Mouse (Mus musculus): ENCODE data around the gene Fhit. TPM values are rescaled to one million over a fixed set of nuclear protein-coding genes. Genes with fewer than 3 reads are reported as not detected.
A peak's percentile ranks its signal among the peaks of the same experiment; 100 is the strongest.

The Fhit gene
- polyA plus RNA-seq, 1 experiment from 2014 or later = 3.3 TPM

DNA sequence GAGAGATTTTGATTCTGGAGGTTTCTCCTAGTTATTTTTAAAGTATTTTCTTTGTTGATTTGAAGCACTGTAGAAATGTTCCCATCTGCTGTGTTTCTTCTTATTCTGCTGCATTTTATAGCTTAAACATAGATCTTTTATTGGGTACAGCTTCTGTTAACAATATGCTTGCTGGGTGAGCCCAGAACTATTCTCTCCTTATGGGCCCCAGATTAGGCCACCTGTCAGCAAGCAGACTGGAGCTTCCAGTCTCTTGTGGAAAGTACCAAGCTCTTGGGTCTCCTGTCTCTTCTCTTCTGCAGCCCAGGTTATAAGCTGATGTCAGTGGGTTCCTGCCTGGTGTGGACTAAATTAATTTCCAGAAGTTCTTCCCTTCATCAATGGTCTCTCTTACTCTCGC lies 1513.4 kb downstream of the Fhit start:
- Histone ChIP-seq H3K4me1 (peaks cover 17% of the 10 kb centered on the region), H3K9me3 (no peaks in the 10 kb centered on the region), H3K27me3 (peaks cover 14% of the 10 kb centered on the region), H3K36me3 (replicated peaks) (no peaks in the 10 kb centered on the region), H3K4me3 (replicated peaks) (no peak overlapping the region), H3K4me2 (no peak overlapping the region), H3K9ac (no peak overlapping the region), H3K27ac (no peak overlapping the region)
- WGBS = 77% methylated on average over 1 of the region's 1 CpGs
- ATAC-seq (ENCODE audit: low FRiP score) = no peak

DNA sequence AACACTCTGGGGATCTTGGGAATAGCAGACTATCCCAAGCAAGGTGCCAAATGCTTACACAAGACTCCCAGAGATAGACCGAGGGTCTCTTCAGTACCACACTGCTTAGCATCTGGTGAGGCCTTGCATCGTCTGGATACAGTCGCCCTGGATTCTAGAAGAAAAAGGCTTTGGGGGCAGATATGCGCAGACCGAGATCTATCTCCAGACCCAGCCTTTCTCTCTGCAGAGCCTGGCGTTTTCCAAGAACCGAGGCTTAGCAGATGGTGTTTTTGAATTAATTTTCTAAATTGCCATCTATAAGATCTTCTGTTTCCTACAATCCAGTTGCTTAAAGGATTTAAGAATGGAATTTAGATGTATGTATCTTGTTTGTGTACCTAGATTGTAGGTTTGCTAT lies 1515.6 kb downstream of the Fhit start:
- Histone ChIP-seq H3K9ac (no peak overlapping the region), H3K4me3 (replicated peaks) (no peak overlapping the region), H3K4me2 (no peak overlapping the region), H3K9me3 (no peaks in the 10 kb centered on the region), H3K36me3 (replicated peaks) (no peaks in the 10 kb centered on the region), H3K4me1 (peaks cover 32% of the 10 kb centered on the region), H3K27me3 (peaks cover 22% of the 10 kb centered on the region), H3K27ac (no peak overlapping the region)
- WGBS = 88% methylated on average over 7 of the region's 7 CpGs
- no peak for ATAC-seq (ENCODE audit: low FRiP score)

DNA sequence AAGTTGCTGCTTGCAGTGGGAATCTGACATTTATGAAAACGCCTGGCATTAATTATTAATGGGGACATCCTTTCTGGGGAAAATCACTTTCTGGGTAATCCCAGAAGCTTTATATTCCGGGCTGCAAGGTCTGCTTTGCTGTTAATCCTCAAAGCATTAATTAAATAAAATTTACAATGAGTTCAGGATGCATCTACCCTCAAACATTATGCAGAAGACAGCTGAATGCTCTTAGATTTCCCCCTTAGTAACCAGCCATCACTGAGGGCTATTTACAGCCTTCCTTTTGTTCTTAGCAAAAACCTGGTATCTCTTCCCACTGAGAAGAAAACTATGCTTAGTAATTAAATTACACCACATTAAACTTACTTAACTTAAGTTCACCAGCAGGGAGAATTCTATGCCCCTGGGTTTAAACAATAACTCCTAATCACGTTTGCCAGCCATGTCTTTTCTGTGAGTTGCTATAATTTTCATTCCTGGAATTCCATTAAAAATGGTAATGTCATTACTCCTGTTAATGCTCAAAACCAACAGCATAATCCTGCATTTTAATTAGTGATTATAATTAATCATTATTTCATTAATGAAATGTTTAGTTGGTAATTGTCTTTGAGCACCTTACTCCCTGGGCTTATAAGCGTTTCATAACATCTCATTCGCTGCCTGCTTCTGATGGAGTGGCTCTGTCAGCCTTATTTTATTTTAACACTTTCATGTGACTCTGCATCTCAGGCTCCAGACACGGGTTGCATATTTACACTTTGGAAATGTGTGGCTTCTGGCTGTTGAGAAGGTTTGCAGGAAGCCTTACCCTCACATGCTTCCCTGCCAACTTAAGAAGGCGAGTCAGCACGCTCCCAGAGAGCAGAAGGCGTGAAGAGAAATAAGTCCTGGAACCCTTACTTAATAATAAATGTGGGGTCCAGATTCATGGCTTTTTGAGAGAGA lies 1517.3 kb downstream of the Fhit start:
- H3K4me3 ChIP-seq (replicated peaks) = no peak overlapping the region
- no peak for ATAC-seq (ENCODE audit: low FRiP score)
- H3K9me3 ChIP-seq = no peaks in the 10 kb centered on the region
- H3K4me1 ChIP-seq = peaks cover 32% of the 10 kb centered on the region
- H3K36me3 ChIP-seq (replicated peaks) = no peaks in the 10 kb centered on the region
- H3K27me3 ChIP-seq = peaks cover 29% of the 10 kb centered on the region
- H3K4me2 ChIP-seq = no peak overlapping the region
- H3K27ac ChIP-seq = no peak overlapping the region
- 28% methylated on average over 9 of the region's 9 CpGs for WGBS
- no peak overlapping the region for H3K9ac ChIP-seq

DNA sequence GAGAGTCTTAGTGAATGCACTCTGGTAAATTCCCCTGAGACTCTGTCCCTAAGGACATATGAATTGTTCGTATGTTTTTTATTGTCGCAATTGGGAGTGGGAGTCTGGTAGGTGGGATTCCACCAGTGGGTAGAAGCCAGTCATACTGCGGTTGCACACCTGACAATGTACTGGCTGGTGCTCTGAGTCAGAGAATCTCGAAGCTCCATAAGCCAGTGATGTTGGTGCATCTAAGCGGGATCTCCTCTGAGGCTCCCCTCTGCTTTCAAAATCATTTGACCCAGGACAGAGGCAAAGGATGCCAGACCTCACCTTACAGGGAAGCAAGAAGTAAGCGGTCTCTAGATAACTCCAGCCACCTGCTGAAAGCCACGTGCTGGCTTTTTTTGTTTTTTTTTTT lies 1518.1 kb downstream of the Fhit start:
- H3K27ac ChIP-seq = no peak overlapping the region
- no peaks in the 10 kb centered on the region for H3K9me3 ChIP-seq
- H3K4me2 ChIP-seq = no peak overlapping the region
- ATAC-seq (ENCODE audit: low FRiP score) = peak; percentile 28; the same call in 1 of the 2 replicates
- H3K27me3 ChIP-seq = peaks cover 35% of the 10 kb centered on the region
- H3K4me3 ChIP-seq (replicated peaks) = no peak overlapping the region
- H3K36me3 ChIP-seq (replicated peaks) = no peaks in the 10 kb centered on the region
- H3K4me1 ChIP-seq = peaks cover 32% of the 10 kb centered on the region
- WGBS = 59% methylated on average over 7 of the region's 7 CpGs
- no peak overlapping the region for H3K9ac ChIP-seq

DNA sequence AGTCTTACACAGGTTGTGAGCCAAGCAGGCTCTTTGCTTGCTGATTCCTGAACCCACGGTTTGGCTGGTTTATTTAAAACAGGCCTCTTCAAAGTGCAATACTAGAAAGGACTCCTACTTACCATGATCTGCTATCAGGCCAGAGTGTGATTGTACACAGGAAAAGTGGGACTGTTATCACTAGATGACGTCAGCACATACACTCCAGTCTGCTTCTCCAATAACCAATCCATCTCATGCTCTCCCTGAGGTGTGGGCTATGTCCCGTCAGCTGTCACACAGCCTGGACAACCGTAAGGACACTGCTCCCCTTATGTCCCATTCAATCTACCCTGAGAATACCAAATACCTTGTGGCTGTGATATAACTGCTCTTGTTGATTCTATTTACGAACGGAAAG lies 1519.2 kb downstream of the Fhit start:
- H3K27ac ChIP-seq = no peak overlapping the region
- WGBS = 64% methylated on average over 6 of the region's 6 CpGs
- no peak overlapping the region for H3K4me2 ChIP-seq
- peak; percentile 45; the same call in 1 of the 2 replicates for ATAC-seq (ENCODE audit: low FRiP score)
- H3K27me3 ChIP-seq = peaks cover 35% of the 10 kb centered on the region
- H3K9me3 ChIP-seq = no peaks in the 10 kb centered on the region
- peaks cover 32% of the 10 kb centered on the region for H3K4me1 ChIP-seq
- H3K36me3 ChIP-seq (replicated peaks) = no peaks in the 10 kb centered on the region
- no peak overlapping the region for H3K4me3 ChIP-seq (replicated peaks)
- H3K9ac ChIP-seq = no peak overlapping the region

DNA sequence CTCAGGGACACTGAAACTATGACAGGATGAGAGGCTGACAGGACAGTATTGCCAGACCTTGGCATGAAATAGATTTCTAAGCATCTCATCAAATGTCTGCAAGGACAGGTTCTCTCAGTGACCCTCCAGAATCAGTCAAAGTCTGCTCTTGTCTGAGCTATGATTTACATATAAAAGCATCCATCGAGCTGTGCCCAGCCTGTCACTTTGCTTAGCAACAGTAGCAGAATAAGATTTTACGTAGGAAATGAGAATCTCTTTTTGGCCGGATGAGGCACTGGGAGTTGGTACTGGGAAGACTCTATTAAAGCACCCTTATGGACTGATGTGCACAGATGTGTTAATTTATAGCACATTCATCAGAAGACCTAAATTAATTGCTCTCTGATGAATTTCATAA lies 1519.8 kb downstream of the Fhit start:
- Histone ChIP-seq H3K9ac (no peak overlapping the region), H3K36me3 (replicated peaks) (no peaks in the 10 kb centered on the region), H3K27ac (no peak overlapping the region), H3K4me2 (no peak overlapping the region), H3K4me3 (replicated peaks) (no peak overlapping the region), H3K9me3 (no peaks in the 10 kb centered on the region), H3K4me1 (peaks cover 32% of the 10 kb centered on the region), H3K27me3 (peaks cover 32% of the 10 kb centered on the region)
- 0 out of 2 replicates have a peak, but pooled peaks have one; percentile 17 for ATAC-seq (ENCODE audit: low FRiP score)
- WGBS = 17% methylated on average over 3 of the region's 3 CpGs

DNA sequence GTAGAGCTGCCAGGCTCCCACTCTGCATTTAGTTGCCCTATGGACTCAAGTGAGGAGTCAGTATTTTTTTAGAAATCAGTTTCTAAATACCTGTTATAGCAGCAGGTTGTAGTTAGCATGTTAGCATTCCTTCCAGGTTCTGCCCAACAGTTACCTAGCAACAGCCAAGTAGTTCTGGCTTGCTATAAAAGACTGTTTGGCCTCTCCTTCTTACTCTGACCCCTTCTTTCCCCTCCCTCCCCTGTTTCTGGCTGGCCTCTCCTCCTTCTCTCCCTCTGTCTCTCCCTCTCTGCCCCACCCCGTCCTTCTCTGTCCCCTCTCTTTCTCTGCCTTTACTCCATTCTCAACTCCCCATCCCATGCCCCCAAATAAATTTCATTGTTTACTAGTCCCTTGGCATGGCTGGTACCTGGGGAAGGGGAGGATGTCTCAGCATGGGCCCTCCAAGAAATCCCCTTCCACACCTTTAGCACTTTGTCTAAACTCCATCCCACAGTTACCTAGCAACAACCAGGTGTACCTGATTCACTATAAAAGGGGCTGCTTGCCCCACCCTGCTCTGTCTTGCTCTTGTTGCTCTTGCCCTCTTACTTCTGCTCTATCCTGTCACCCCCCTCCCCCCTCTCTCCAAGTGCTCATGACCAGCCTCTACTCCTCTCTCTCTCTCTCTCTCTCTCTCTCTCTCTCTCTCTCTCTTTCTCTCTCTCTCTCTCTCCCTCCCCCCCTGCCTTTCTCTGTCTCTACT lies 1527.4 kb downstream of the Fhit start:
- Histone ChIP-seq H3K4me1 (peaks cover 12% of the 10 kb centered on the region), H3K27ac (no peak overlapping the region), H3K4me3 (replicated peaks) (no peak overlapping the region), H3K27me3 (peaks cover 59% of the 10 kb centered on the region), H3K9ac (no peak overlapping the region), H3K9me3 (no peaks in the 10 kb centered on the region), H3K4me2 (no peak overlapping the region), H3K36me3 (replicated peaks) (no peaks in the 10 kb centered on the region)
- 38% methylated on average over 1 of the region's 1 CpGs for WGBS
- ATAC-seq (ENCODE audit: low FRiP score) = no peak

DNA sequence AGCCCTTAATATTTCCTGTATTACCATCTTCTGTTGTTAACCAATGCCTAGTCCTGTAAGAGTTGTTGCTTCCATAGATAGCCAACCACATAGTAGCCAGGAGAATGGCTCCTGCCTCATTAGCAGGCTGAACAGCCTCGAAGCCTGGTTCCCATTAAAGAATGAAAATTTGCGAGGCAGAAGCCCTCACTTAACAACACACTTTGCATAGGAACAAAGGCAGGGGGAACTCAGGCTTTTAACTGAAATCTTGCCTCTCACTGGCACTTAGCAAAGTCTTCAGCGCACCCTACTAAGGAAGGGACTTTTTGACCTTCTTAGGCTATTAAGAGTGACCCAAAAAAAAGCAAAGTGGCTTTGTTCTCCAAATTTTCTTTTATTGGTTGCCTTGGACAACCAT lies 1529.3 kb downstream of the Fhit start:
- 3% methylated on average over 3 of the region's 3 CpGs for WGBS
- ATAC-seq (ENCODE audit: low FRiP score) = peak; percentile 41; the same call in 1 of the 2 replicates
- Histone ChIP-seq H3K27ac (no peak overlapping the region), H3K4me3 (replicated peaks) (no peak overlapping the region), H3K27me3 (peaks cover 48% of the 10 kb centered on the region), H3K9me3 (no peaks in the 10 kb centered on the region), H3K4me2 (no peak overlapping the region), H3K9ac (no peak overlapping the region), H3K36me3 (replicated peaks) (no peaks in the 10 kb centered on the region), H3K4me1 (peaks cover 12% of the 10 kb centered on the region)

DNA sequence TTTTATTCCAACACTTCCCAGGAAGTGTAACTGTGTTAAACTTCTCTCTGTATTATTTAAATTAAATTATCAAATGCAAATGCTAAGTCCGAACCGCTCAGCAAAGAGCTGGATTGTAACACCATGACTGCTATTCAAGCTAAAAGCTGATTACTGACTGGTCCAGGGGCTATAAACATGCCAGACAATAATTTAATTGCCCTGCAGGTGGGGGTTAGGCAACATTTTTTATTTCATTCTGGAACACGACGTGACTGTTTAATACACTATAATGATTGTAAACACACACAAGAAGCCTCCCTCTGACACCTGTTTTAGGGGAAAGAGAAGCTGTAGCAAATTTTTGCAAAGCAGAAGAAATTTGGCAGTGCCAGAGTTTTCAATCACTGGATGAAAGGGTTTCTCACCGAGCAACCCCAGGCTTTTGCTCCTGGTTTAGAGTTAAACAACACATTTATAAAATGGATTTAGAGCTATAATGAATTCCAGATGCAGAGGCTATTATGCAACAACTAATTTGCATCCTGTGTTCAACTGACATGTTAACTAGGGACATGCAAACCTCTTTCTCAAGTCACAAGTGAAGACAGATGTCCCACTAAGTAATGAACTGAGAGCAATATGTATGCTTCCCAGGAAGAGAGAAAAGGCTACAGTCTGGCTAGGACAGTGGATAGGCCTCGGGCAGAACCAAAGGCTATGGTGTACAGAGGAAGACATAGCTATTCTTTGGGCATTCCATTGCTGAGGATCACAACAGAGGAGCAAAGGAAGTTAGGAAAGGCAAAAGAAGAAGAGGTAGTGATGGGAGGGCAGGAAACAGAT lies 1538.4 kb downstream of the Fhit start:
- peaks cover 21% of the 10 kb centered on the region for H3K4me1 ChIP-seq
- H3K4me3 ChIP-seq (replicated peaks) = no peak overlapping the region
- no peak overlapping the region for H3K4me2 ChIP-seq
- H3K9me3 ChIP-seq = no peaks in the 10 kb centered on the region
- ATAC-seq (ENCODE audit: low FRiP score) = no peak
- 22% methylated on average over 6 of the region's 6 CpGs for WGBS
- H3K27me3 ChIP-seq = 0 out of 2 replicates have a peak, but pooled peaks cover 10% of the 10 kb centered on the region
- H3K27ac ChIP-seq = no peak overlapping the region
- H3K9ac ChIP-seq = no peak overlapping the region
- no peaks in the 10 kb centered on the region for H3K36me3 ChIP-seq (replicated peaks)

DNA sequence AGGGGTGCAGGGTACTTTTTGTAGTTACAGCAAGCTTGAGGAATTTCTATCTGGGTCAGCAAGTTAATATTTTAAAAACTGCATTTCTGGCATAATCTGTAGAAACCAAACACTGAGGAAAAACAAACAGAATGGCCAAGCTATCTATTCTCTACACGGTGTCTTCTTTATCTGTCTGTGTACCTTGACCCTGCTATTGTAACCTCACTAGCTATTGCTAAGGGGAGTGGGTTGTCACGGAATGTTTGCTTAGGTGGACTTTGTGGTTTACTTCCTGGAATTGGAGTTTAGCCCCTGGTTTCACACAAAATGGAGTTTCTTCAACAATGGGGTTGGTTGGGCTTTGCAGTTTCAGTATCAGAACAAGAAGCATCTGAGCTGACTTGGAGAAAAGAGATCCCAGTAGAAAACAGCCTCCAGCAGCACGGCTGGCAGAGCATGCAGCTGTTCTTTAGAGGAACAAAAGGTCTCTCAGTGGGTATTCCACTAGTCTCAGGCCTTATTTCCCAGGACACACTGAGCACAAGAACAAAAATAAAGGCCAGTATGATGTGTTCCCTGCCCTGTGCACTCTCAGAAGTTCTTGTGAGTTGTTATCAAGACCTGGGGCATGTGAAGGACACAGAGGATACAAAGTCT lies 1540.8 kb downstream of the Fhit start:
- Histone ChIP-seq H3K27me3 (0 out of 2 replicates have a peak, but pooled peaks cover 10% of the 10 kb centered on the region), H3K9ac (no peak overlapping the region), H3K4me1 (peaks cover 21% of the 10 kb centered on the region), H3K9me3 (no peaks in the 10 kb centered on the region), H3K27ac (no peak overlapping the region), H3K4me3 (replicated peaks) (no peak overlapping the region), H3K4me2 (no peak overlapping the region), H3K36me3 (replicated peaks) (no peaks in the 10 kb centered on the region)
- no peak for ATAC-seq (ENCODE audit: low FRiP score)
- WGBS = 8% methylated on average over 3 of the region's 3 CpGs

DNA sequence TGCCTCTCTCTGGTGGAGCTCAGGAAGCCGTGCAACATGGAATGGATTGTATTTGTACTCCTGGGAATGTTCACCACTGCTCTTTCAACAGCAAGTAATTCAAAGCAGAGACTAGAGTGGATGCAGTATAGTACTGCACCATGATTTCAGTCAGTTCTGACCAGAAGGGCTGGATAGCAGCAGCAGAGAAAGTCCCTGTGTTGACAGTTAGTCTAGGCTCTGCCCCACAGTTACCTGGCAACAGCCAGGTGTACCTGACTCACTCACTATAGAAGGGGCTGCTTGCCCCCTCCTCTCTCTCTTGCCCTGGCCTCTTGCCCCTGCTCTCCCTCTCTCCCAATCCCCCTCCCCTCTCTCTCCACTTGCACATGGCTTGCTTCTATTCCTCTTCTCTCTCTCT lies 1542.0 kb downstream of the Fhit start:
- Histone ChIP-seq H3K4me3 (replicated peaks) (no peak overlapping the region), H3K4me2 (no peak overlapping the region), H3K4me1 (peaks cover 21% of the 10 kb centered on the region), H3K9me3 (no peaks in the 10 kb centered on the region), H3K9ac (no peak overlapping the region), H3K27ac (no peak overlapping the region), H3K36me3 (replicated peaks) (no peaks in the 10 kb centered on the region), H3K27me3 (0 out of 2 replicates have a peak, but pooled peaks cover 10% of the 10 kb centered on the region)
- no peak for ATAC-seq (ENCODE audit: low FRiP score)
- WGBS = 45% methylated on average over 1 of the region's 1 CpGs
